Mouse (Mus musculus) embryonic facial prominence, embryonic 10.5 days (tissue): ENCODE data around the gene Scn1b. TPM values are rescaled to one million over a fixed set of nuclear protein-coding genes. Genes with fewer than 3 reads are reported as not detected.

Experiments
- DNase-seq: peaks from one replicate; pipeline ENCODE4 v3.0.0-alpha.2; 2017; ENCODE audit warnings: low spot score
- H3K27ac ChIP-seq: fragments of 300-500 bp; sonication (generic); replicated peaks from 2 replicates; pipeline ENCODE4 v1.5.1; 2016; ENCODE audit warnings: mild to moderate bottlenecking
- H3K27me3 ChIP-seq: fragments of 300-500 bp; sonication (generic); replicated peaks from 2 replicates; pipeline ENCODE4 v1.6.1; 2016; ENCODE audit warnings: low read depth, mild to moderate bottlenecking; ENCODE audit not compliant: poor library complexity, severe bottlenecking
- H3K36me3 ChIP-seq: fragments of 300-500 bp; sonication (generic); replicated peaks from 2 replicates; pipeline ENCODE4 v1.6.1; 2016; ENCODE audit warnings: mild to moderate bottlenecking, moderate library complexity
- H3K4me1 ChIP-seq: fragments of 300-500 bp; sonication (generic); 2 replicates; pipeline ENCODE4 v1.6.1; 2016
- H3K4me3 ChIP-seq: fragments of 300-500 bp; sonication (generic); 2 replicates; pipeline ENCODE4 v1.5.1; 2016; ENCODE audit warnings: mild to moderate bottlenecking, moderate library complexity
- H3K9me3 ChIP-seq: fragments of 300-500 bp; sonication (generic); 2 replicates; pipeline ENCODE4 v1.6.1; 2016; ENCODE audit warnings: mild to moderate bottlenecking
- WGBS: fragments of 180-500 bp; shearing (Covaris S2); methylation state at CpG from one replicate; pipeline ENCODE4 v1.1.7; 2016; 5-methylcytosine and 5-hydroxymethylcytosine counted together
- polyA plus RNA-seq: library from polyadenylated mRNA; unstranded; fragments of >200 nt; fragmentation: Nextera tagmentation; extraction: Ambion mirVana; gene quantifications from 2 replicates; pipeline ENCODE4 v1.2.1, GENCODE M21; 2016

The Scn1b gene
- polyA plus RNA-seq, 1 experiment from 2014 or later = 1.3 TPM

- peaks cover 29% of the 10 kb centered on the region for H3K4me1 ChIP-seq
- H3K27ac ChIP-seq = no peak overlapping the region
- 76% methylated on average over 3 of the region's 3 CpGs for WGBS
- H3K4me3 ChIP-seq = no peak overlapping the region
- DNase-seq = no peak
- no peaks in the 10 kb centered on the region for H3K27me3 ChIP-seq
- H3K9me3 ChIP-seq = no peaks in the 10 kb centered on the region
- H3K36me3 ChIP-seq = no peaks in the 10 kb centered on the region
These were observed 38.6 kb downstream of the Scn1b start for GRCm38 (mm10) chr7:31088206-31088605.

- Histone ChIP-seq H3K36me3 (no peaks in the 10 kb centered on the region), H3K4me3 (no peak overlapping the region), H3K9me3 (no peaks in the 10 kb centered on the region), H3K4me1 (peaks cover 37% of the 10 kb centered on the region), H3K27ac (peak overlapping the region; percentile 48), H3K27me3 (no peaks in the 10 kb centered on the region)
- WGBS = 67% methylated on average over 2 of the region's 2 CpGs
- DNase-seq = no peak
These were observed 39.5 kb downstream of the Scn1b start for GRCm38 (mm10) chr7:31087262-31087661.

GRCm38 (mm10) chr7:31086175-31086755, 40.5 kb downstream of the Scn1b start:
- WGBS = 92% methylated on average over 9 of the region's 9 CpGs
- peaks cover 40% of the 10 kb centered on the region for H3K4me1 ChIP-seq
- H3K4me3 ChIP-seq = no peak overlapping the region
- DNase-seq = no peak
- peak overlapping the region; percentile 36 for H3K27ac ChIP-seq
- no peaks in the 10 kb centered on the region for H3K36me3 ChIP-seq
- no peaks in the 10 kb centered on the region for H3K9me3 ChIP-seq
- H3K27me3 ChIP-seq = no peaks in the 10 kb centered on the region

- WGBS = 36% methylated on average over 3 of the region's 3 CpGs
- Histone ChIP-seq H3K27ac (peak overlapping the region; percentile 36), H3K9me3 (no peaks in the 10 kb centered on the region), H3K36me3 (no peaks in the 10 kb centered on the region), H3K4me3 (no peak overlapping the region), H3K4me1 (peaks cover 40% of the 10 kb centered on the region), H3K27me3 (no peaks in the 10 kb centered on the region)
- DNase-seq = peak; percentile 40
These were observed 41.6 kb downstream of the Scn1b start for GRCm38 (mm10) chr7:31085171-31085570.

GRCm38 (mm10) chr7:31084140-31084539, 42.7 kb downstream of the Scn1b start:
- no peak overlapping the region for H3K4me3 ChIP-seq
- no peaks in the 10 kb centered on the region for H3K27me3 ChIP-seq
- H3K4me1 ChIP-seq = peaks cover 40% of the 10 kb centered on the region
- 55% methylated on average over 9 of the region's 9 CpGs for WGBS
- no peaks in the 10 kb centered on the region for H3K36me3 ChIP-seq
- no peaks in the 10 kb centered on the region for H3K9me3 ChIP-seq
- no peak for DNase-seq
- H3K27ac ChIP-seq = peak overlapping the region; percentile 73

- no peaks in the 10 kb centered on the region for H3K27me3 ChIP-seq
- DNase-seq = peak; percentile 33
- H3K27ac ChIP-seq = peak overlapping the region; percentile 73
- no peak overlapping the region for H3K4me3 ChIP-seq
- 45% methylated on average over 14 of the region's 14 CpGs for WGBS
- no peaks in the 10 kb centered on the region for H3K36me3 ChIP-seq
- H3K9me3 ChIP-seq = no peaks in the 10 kb centered on the region
- H3K4me1 ChIP-seq = peaks cover 45% of the 10 kb centered on the region
These were observed 43.8 kb downstream of the Scn1b start for GRCm38 (mm10) chr7:31082831-31083588.

GRCm38 (mm10) chr7:31082106-31082505, 44.7 kb downstream of the Scn1b start:
- Histone ChIP-seq H3K4me3 (no peak overlapping the region), H3K4me1 (peaks cover 53% of the 10 kb centered on the region), H3K27ac (0 out of 2 replicates have a peak overlapping the region, but pooled peaks have one; percentile 30), H3K27me3 (no peaks in the 10 kb centered on the region), H3K9me3 (no peaks in the 10 kb centered on the region), H3K36me3 (no peaks in the 10 kb centered on the region)
- DNase-seq = no peak

GRCm38 (mm10) chr7:31081106-31081505, 45.7 kb downstream of the Scn1b start:
- Histone ChIP-seq H3K9me3 (no peaks in the 10 kb centered on the region), H3K27me3 (no peaks in the 10 kb centered on the region), H3K27ac (no peak overlapping the region), H3K36me3 (no peaks in the 10 kb centered on the region), H3K4me1 (peaks cover 57% of the 10 kb centered on the region), H3K4me3 (no peak overlapping the region)
- DNase-seq = no peak
- WGBS = 26% methylated on average over 1 of the region's 1 CpGs

- H3K4me1 ChIP-seq = peaks cover 54% of the 10 kb centered on the region
- no peak for DNase-seq
- no peaks in the 10 kb centered on the region for H3K27me3 ChIP-seq
- no peaks in the 10 kb centered on the region for H3K36me3 ChIP-seq
- no peak overlapping the region for H3K4me3 ChIP-seq
- WGBS = 30% methylated on average over 3 of the region's 3 CpGs
- H3K27ac ChIP-seq = no peak overlapping the region
- H3K9me3 ChIP-seq = no peaks in the 10 kb centered on the region
These were observed 46.2 kb downstream of the Scn1b start for GRCm38 (mm10) chr7:31080611-31081010.

GRCm38 (mm10) chr7:31079670-31080069, 47.1 kb downstream of the Scn1b start:
- Histone ChIP-seq H3K36me3 (no peaks in the 10 kb centered on the region), H3K9me3 (no peaks in the 10 kb centered on the region), H3K4me1 (peaks cover 46% of the 10 kb centered on the region), H3K27ac (no peak overlapping the region), H3K4me3 (no peak overlapping the region), H3K27me3 (no peaks in the 10 kb centered on the region)
- WGBS = 91% methylated on average over 8 of the region's 8 CpGs
- no peak for DNase-seq

- WGBS = 34% methylated on average over 5 of the region's 5 CpGs
- Histone ChIP-seq H3K27ac (peak overlapping the region; percentile 69), H3K4me3 (no peak overlapping the region), H3K36me3 (no peaks in the 10 kb centered on the region), H3K9me3 (no peaks in the 10 kb centered on the region), H3K4me1 (peaks cover 30% of the 10 kb centered on the region), H3K27me3 (no peaks in the 10 kb centered on the region)
- DNase-seq = peak; percentile 50
These were observed 48.8 kb downstream of the Scn1b start for GRCm38 (mm10) chr7:31077885-31078445.

GRCm38 (mm10) chr7:31077470-31077869, 49.3 kb downstream of the Scn1b start:
- H3K4me1 ChIP-seq = peaks cover 27% of the 10 kb centered on the region
- DNase-seq = peak; percentile 43
- peak overlapping the region; percentile 69 for H3K27ac ChIP-seq
- 27% methylated on average over 6 of the region's 6 CpGs for WGBS
- no peak overlapping the region for H3K4me3 ChIP-seq
- no peaks in the 10 kb centered on the region for H3K36me3 ChIP-seq
- H3K9me3 ChIP-seq = no peaks in the 10 kb centered on the region
- no peaks in the 10 kb centered on the region for H3K27me3 ChIP-seq

GRCm38 (mm10) chr7:31076492-31076891, 50.3 kb downstream of the Scn1b start, which contains the start of gene Fxyd3:
TSS of gene Fxyd3 (minus strand) at chr7:31076704.
- Histone ChIP-seq H3K9me3 (no peaks in the 10 kb centered on the region), H3K36me3 (no peaks in the 10 kb centered on the region), H3K27me3 (no peaks in the 10 kb centered on the region), H3K4me3 (no peak within 1 kb of the TSS), H3K27ac (peak within 1 kb of the TSS; percentile 69), H3K4me1 (peaks cover 27% of the 10 kb centered on the region)
- DNase-seq = no peak
- WGBS = 42% methylated on average over 5 of the region's 5 CpGs
